Mouse (Mus musculus) bone marrow, adult 2 months (tissue): ENCODE measurements around the gene Sema4c. TPM values are rescaled to one million over a fixed set of nuclear protein-coding genes. Genes with fewer than 3 reads are reported as not detected.

Experiments used
- H3K27ac ChIP-seq: fragments of 200-500 bp; 2 replicates; pipeline ENCODE4 v1.5.1; 2012; ENCODE audit warnings: low read depth, mild to moderate bottlenecking, control low read depth, inconsistent platforms, low read length; ENCODE audit not compliant: control insufficient read depth, poor library complexity, insufficient read depth
- H3K4me1 ChIP-seq: fragments of 200-500 bp; 2 replicates; pipeline ENCODE4 v1.6.1; 2011; ENCODE audit warnings: low read length; ENCODE audit not compliant: control insufficient read depth, insufficient read depth
- H3K4me3 ChIP-seq: fragments of 200-500 bp; replicated peaks from 2 replicates; pipeline ENCODE3; 2011; ENCODE audit warnings: mild to moderate bottlenecking, low read depth, low read length, control low read depth; ENCODE audit not compliant: control insufficient read depth
- CTCF ChIP-seq: fragments of 200-500 bp; IDR thresholded peaks from 2 replicates; pipeline ENCODE4 v1.5.1; 2011; ENCODE audit warnings: low read length, control low read depth; ENCODE audit not compliant: control insufficient read depth, insufficient read depth
- POLR2A ChIP-seq: fragments of 200-500 bp; IDR thresholded peaks from 2 replicates; pipeline ENCODE4 v1.6.1; 2011; ENCODE audit warnings: low read depth, mild to moderate bottlenecking, control low read depth, low read length, borderline replicate concordance; ENCODE audit not compliant: control insufficient read depth
- WGBS: fragments of 180-500 bp; shearing (Covaris S2); methylation state at CpG from one replicate; pipeline ENCODE4 v1.1.7; 2018; 5-methylcytosine and 5-hydroxymethylcytosine counted together
- polyA plus RNA-seq: library from polyadenylated mRNA; stranded (reverse); fragments of >200 nt; gene quantifications from 2 replicates; pipeline ENCODE4 v1.2.4, GENCODE M21; 2011; ENCODE audit warnings: low replicate concordance; ENCODE audit not compliant: missing spikeins, insufficient read depth, insufficient read length

Gene Sema4c
- polyA plus RNA-seq, 1 experiment, result 4.8 TPM

GRCm38 (mm10) chr1:36513310-36513709 is 44.8 kb downstream of the Sema4c start:
- Histone ChIP-seq H3K4me3 (no peak overlapping the region), H3K4me1 (peaks cover 2% of the 10 kb centered on the region), H3K27ac (no peak overlapping the region)
- TF ChIP-seq POLR2A (no peak), CTCF (no peak)
- WGBS, result 49% methylated on average over 1 of the region's 1 CpGs

- peaks cover 3% of the 10 kb centered on the region for H3K4me1 ChIP-seq
- H3K27ac ChIP-seq, result no peak overlapping the region
- H3K4me3 ChIP-seq, result peak overlapping the region; percentile 86
- TF ChIP-seq POLR2A (no peak), CTCF (no peak)
- WGBS, result 5% methylated on average over 16 of the region's 16 CpGs
Measured at GRCm38 (mm10) chr1:36512966-36513280, 45.2 kb downstream of the Sema4c start.

GRCm38 (mm10) chr1:36512089-36512965 is 45.8 kb downstream of the Sema4c start:
- Histone ChIP-seq H3K27ac (peak overlapping the region; percentile 95), H3K4me1 (peaks cover 7% of the 10 kb centered on the region), H3K4me3 (peak overlapping the region; percentile 86)
- WGBS, result 9% methylated on average over 126 of the region's 126 CpGs
- TF ChIP-seq CTCF (no peak), POLR2A (no peak)

GRCm38 (mm10) chr1:36511289-36512021 is 46.7 kb downstream of the Sema4c start, which contains the start of gene Cnnm3:
Gene Cnnm3, plus strand, starts transcription at chr1:36511867.
- TF ChIP-seq CTCF (peak; percentile 51), POLR2A (peak; percentile 77; the same call in 1 of the 2 replicates)
- WGBS, result 2% methylated on average over 51 of the region's 51 CpGs
- peaks cover 7% of the 10 kb centered on the region for H3K4me1 ChIP-seq
- H3K27ac ChIP-seq, result peak within 1 kb of the TSS; percentile 95
- H3K4me3 ChIP-seq, result peak within 1 kb of the TSS; percentile 86

- Histone ChIP-seq H3K4me1 (peaks cover 7% of the 10 kb centered on the region; the same call in 1 of the 2 replicates), H3K4me3 (no peak overlapping the region), H3K27ac (no peak overlapping the region)
- no peak for TF ChIP-seq CTCF
- no peak for TF ChIP-seq POLR2A
- WGBS, result 26% methylated on average over 5 of the region's 5 CpGs
Measured at GRCm38 (mm10) chr1:36508238-36508637, 49.9 kb downstream of the Sema4c start.

GRCm38 (mm10) chr1:36501261-36501660 is 56.9 kb downstream of the Sema4c start:
- WGBS, result 3% methylated on average over 3 of the region's 3 CpGs
- TF ChIP-seq CTCF (peak; percentile 97), POLR2A (no peak)

More at GRCm38 (mm10) chr1:36501261-36501660, 56.9 kb downstream of the Sema4c start:
- Histone ChIP-seq H3K27ac (no peak overlapping the region), H3K4me1 (no peaks in the 10 kb centered on the region), H3K4me3 (no peak overlapping the region)

Other genes with a start within 250 kb of the Sema4c start
- 12.2 and 27.8 TPM in 2 replicates for gene Kansl3, start 189.2 kb downstream of the Sema4c start, polyA plus RNA-seq
- not detected in 2 replicates for gene Fer1l5, start 186.1 kb downstream of the Sema4c start, polyA plus RNA-seq
- 13.4 and 34.0 TPM in 2 replicates for gene Lman2l, start 113.1 kb downstream of the Sema4c start, polyA plus RNA-seq
- 2.3 and 4.2 TPM in 2 replicates for gene Cnnm4, start 86.7 kb downstream of the Sema4c start, polyA plus RNA-seq
- 3.9 and 10.9 TPM in 2 replicates for gene Cnnm3, start 46.5 kb downstream of the Sema4c start, polyA plus RNA-seq
- 4.4 and 18.0 TPM in 2 replicates for gene Ankrd23, start 21.5 kb downstream of the Sema4c start, polyA plus RNA-seq
- 5.7 TPM in 1 of 2 replicates, not detected in the other for gene Gm42417, start 18.9 kb downstream of the Sema4c start, polyA plus RNA-seq
- gene Ankrd39, start 10.9 kb downstream of the Sema4c start, polyA plus RNA-seq, result 2.2 and 3.5 TPM in 2 replicates
- 1.5 TPM in 1 of 2 replicates, not detected in the other for gene Fam178b, start 124.8 kb upstream of the Sema4c start, polyA plus RNA-seq
- gene Cox5b, start 133.1 kb upstream of the Sema4c start, polyA plus RNA-seq, result 390 and 471 TPM in 2 replicates
- not detected in 2 replicates for gene 4933424G06Rik, start 151.8 kb upstream of the Sema4c start, polyA plus RNA-seq
- gene Actr1b, start 156.1 kb upstream of the Sema4c start, polyA plus RNA-seq, result 19.0 and 47.5 TPM in 2 replicates
- 4.8 and 5.3 TPM in 2 replicates for gene Zap70, start 203.4 kb upstream of the Sema4c start, polyA plus RNA-seq